Mouse (Mus musculus) frontal cortex, postnatal 10 days (tissue): Measurements from ENCODE around the gene Osbpl7.
A peak's percentile ranks its signal among the peaks of the same experiment; 100 is the strongest.

ENCODE experiments used
- DNase-seq, 2 experiments: peaks; one replicate each; pipeline ENCODE4 v3.0.0; 2022; ENCODE audit warnings: low spot score in 2 of 2, mixed read lengths in 1 of 2

The Osbpl7 gene

DNA sequence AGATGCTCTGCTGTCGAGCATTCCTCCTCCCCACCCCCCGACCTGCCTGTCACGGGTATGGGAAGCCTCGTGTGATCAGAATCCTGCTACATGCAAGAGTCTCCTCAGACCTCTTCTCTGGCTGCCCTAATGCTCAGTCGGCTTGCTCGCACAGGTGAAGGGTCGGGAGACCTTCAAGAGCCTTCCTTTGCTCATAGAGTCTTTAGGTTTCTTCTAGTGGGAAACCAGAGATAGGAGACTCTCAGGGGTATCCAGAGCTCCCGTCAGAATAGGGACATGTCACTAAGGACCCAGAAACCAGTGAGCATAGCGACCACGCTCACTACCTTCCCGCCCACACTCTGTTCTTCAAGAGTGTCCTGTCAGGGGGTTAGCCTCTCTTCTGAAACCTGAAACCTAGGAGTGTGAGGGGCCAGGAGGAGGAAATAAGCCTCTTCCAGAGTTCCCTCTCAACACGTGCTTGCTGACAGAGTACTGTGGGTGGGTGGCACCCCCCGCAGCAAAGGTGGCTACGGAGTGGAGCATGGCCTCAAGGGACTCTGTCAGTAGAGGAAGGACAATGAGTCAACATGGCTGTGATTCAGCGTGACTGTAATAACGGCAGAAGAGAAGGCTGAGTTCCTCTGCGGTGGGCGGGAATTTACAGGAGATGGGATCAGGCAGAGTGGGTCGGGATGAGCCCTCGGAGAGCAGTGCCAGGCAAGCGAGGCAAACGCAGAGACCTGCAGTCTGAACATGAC, 33.1 kb downstream of the Osbpl7 start:
- no peak for DNase-seq

DNA sequence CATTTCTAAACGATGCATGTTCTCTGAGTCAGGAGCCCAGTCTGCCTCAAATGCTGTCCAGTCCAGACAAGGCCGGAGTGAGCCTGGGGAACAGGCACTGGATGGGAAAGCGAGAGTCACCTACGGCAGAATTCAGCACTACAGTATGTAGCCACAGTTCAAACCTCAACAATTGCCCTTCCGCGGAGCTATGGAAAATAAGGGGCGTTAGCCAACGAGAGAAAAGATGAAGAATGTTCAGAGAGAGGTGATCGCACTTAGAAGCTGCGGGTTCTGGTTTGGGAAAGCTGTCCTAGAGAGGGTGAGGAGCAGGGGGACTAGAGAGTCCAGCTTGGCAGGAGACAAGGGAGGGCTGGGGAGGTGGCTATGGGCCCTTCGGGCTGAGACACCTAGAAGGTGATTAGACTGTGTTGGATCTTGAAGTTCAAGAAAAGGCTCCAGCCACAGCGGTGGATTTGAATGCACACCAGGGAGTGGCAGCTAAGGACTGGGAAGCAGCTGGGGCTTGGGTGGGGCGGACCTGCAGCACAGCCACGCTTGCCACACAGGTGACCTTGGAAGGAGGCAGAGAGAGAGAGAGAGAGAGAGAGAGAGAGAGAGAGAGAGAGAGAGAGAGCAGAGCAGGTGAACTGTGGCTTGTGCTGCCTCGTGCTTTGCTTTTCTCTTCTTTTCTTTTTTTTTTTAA, 34.5 kb downstream of the Osbpl7 start:
- DNase-seq: no peak

DNA sequence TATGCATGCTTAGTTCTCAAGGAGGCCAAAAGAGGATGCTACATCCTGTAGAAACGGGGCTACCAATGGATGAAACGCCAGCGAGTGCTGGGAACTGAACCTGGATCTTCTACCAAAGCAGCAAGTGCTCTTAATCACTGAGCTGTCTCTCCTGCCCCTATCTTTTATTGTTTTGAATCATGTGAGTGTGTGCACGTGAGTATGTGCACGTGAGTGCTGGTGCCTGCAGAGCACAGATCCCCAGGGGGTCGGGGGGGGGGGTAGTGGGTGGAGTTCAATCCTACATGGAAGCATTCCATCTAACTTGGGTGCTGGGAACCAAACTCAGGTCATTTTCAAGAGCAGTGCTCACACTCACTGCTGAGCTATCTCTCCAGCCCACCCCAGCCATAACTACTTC, 35.9 kb downstream of the Osbpl7 start:
- no peak for DNase-seq

DNA sequence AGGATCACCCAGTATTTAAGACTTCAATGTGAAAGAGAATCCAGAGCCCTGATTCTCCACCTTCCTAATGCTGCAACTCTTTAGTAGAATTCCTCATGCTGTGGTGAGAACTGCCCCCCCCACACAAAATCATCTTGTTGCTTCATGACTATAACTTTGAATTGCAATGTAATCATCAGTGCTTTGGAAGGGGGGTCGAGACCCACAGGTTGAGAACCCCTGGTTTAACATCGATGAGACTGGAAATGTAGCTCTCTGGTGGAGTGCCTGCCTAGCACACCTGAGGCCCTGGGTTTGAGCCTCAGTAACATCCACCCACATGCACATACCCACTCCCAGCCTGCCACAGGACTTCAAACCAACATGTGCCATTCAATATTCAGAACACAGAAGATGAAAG, 44.2 kb downstream of the Osbpl7 start:
- DNase-seq: no peak

DNA sequence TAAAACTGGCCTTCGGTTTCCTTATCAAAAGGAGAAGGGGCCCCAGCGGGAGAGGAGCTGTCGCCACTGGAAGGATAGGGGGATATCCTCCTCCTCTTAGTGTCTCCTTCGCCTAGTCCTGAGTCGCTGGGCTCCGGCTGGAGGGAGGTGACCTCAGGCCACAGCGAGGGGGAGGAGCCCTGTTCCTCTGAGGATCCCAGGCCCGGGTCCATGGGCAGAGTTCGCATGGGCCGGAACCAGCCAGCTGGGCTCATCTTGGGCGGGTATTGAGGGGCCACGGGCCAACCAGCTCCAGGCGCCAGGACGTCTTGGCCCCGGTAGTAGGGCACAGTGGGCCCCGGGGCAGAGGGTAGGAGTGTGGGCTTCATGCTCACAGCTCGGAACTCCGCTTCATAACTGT, 48.4 kb downstream of the Osbpl7 start:
- no peak for DNase-seq

DNA sequence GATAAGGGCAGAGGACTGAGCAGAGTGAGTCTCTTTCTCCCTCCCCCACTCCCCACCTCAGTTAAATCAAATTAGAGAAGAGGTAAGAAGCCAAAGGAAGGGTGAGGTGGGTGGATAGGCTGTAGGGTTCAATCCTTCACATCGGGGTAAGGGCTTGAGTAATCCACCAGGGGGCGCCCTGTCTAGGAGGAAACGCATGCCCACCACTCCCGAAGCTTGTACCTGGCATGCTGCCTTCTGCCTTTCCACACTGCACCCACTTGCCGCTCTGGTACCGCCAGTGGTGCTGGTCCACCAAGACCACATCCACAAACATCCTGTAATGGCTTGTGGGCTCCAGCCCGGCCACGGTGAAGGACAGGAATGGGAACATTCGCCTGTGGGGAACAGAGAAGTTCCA, 51.3 kb downstream of the Osbpl7 start:
- peak in 1 of 2 experiments; percentile 47 for DNase-seq

DNA sequence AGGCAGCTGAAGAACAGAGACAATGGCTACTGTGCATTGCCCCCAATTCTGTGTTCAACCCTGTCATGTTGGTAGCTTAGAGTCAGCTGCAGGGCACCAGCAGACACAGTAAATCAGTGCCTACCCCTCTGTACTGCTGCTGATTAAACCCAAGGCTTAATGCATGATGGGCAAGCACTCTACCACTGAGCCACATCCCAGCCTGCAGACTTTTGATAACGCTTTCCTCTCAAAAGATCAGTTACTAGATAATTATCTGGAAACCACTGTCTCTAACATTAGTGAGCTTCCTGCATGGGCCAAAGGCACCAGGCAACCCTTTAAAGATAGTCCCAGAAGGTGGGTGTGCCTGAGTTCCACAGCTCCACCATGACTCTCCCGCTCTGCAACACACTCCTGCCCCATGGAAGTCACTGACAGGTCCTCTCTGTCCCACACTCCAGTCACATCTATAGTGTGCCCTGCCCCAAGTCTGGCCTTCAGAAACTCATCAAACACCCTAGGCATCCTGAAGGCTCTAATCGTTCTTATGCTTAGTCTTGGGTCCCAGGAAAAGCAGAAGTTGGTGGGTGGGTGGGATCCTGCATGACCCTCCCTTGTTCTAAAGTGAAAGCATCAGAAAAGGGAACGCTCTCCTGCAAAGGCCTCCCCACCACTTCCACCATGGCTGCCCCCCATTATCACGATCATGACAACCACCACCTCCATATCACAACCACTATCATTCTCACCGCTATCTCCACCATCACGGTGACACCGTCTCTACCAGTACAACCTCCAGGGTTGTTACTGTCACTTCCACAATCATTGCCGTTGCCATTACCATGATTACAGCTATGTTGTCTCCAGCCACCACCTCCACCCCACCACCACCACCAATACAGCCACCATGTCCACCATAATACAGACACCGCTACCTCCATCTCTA, 53.0 kb downstream of the Osbpl7 start:
- DNase-seq: no peak

DNA sequence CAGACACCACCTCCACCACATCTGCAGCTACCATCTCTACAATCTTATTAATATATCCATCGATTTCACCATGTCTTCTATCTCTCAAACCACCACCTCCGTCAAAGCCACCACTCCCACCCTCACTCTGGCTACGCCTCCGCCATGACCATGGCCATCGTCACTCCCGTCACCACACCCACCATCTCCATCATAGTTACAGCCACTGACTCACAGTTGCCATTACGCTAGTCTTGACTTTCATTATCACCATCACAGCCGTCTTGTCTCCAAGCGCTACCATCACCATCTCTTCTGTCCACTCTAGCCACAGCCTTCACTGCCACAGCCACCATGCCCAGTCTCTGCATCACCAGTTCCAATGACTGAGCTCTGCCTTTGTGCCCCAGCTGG, 53.7 kb downstream of the Osbpl7 start:
- no peak for DNase-seq

DNA sequence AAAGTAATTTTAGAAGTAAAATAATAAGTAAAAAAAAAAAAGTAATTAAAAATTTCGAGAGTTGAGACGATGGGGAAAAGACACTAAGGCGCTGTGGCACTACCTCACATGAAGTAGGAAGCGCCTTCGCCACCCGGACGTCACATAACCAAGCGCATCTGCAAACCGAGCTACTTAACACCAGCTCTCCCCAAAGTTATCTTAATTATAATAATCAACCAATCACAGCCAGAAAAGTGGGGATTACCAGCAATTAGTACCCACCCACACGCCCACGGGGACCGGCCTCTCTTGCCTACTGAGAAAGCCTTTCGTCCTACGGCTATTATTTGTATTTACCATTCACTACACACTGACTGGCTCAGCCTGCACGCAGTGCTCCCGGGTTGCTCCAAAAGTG, 58.5 kb downstream of the Osbpl7 start:
- DNase-seq: no peak

DNA sequence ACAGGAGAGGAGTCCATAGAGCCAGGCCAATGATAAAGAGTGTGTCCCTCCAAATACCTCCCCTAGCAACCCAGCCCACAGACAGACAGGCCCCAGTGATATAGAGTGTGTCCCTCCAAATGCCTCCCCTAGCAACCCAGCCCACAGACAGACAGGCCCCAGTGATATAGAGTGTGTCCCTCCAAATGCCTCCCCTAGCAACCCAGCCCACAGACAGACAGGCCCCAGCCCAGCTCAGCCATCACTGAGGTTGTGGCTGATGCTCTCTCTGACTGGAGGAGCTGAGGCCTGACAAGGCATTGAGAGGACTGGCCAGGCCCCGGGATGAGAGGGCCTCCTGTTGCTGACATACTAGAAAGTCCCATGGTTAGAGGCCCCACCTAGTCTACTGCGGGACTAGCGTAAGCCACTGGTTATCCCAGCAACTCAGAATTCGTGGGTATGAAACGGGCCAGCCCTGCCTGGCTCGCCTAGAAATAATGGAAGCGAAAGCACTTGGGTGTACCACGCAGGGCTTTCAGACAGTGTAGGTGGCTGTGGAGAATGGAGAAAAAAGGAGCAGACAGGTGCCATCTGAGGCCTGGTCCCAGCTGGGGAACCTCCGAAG, 62.2 kb downstream of the Osbpl7 start:
- DNase-seq: no peak

DNA sequence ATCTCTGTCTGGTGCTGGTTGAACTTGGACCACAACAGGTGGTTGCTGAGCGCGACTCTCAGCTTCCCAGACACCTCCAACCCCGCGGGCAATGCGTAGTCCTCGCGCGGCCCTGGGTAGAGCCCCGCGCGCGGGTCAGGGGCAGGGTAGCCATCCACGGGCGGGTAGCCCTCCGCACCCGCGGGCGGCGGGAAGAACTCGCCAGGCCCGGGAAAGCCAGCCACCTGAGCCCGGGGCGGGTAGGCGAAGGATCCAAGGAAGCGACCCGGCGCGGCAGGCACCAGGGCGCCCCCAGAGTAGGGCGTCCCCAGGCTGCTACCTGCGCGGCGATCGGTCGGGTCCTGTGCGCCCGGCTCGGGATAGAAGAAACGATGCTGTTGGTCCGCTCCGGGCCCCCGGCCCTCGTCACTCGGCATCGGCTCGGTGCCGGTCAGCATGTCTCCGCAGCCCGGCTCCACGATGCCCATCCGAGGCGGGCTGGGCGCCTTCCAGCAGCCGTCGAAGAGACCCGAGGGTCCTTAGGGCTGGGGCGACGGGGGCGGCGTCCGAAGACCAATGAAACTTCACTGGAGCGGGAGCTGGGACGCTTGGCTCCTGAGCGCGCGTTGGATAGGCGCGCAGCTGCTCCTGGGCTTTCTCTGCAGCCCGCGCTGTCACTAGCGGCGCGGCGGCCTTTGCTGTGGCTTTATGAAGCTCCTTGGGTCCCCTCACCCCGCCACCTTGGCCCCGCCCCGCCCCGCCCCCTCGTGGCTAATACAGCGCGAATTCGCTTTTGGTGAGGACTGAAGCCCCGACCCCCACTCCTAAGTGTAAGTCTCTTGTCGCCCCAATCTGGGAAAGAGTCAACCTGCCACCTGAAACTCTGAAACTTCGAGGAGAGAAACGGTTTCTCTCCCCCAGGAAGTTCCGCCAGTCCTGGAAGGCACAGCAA, 64.5 kb downstream of the Osbpl7 start, which contains the start of gene Tbx21:
Gene Tbx21 (minus strand): TSS at position 661 of the 931 bp plus-strand sequence.
- no peak for DNase-seq

DNA sequence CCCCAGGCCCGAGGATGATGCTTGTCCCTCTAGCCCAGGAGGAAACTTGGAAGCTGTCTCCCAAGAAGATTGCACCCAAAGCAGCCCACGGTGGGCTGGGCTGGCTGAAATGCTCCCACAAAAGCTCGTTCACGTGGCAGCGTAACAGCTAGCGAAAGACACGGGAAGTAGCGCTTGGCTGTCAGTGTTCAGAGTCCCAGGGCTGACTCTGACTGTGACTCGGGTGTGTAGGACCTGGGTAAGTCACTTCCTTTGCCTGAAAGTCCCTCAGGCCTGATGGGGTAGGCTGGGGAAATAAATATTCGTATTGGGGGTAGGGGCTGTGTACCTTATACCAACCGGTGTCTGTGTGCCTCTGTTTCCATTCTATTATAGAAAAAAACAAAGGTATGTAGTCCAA, 65.4 kb downstream of the Osbpl7 start:
- no peak for DNase-seq
